Mouse (Mus musculus) gastrocnemius, postnatal 10 days (tissue): ENCODE measurements at regions not wholly inside any gene's neighbourhood (a gene's known extent, or its start where the extent isn't known, plus 50 kb on each side); places are given as distances from the start of the nearest gene placed in this dataset.

Experiments
- DNase-seq: peaks from one replicate; pipeline ENCODE4 v3.0.0; 2021; ENCODE audit warnings: mixed read lengths

- DNase-seq: no peak
These were observed 524.8 kb upstream of the Pappa start for GRCm38 (mm10) chr4:64599222-64599621.

DNA sequence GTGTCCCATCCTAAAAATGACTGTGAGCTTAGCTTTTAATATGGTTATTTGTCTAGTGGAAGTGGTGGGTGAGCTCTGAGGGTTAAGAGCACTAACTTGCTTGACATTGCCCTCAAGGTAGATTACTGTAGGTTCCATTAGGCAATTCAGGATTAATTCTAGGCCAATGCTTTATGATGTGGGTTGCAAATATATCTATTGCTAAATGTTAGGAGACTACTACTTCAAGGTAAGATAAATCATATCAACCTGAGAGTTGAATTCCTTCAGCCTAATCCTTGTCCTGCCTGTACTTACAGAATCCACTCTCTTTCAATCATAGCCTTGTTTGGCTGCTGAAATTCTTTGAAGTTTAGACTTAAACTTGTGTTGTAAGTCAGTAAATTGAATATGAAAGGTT is 501.2 kb upstream of the Pappa start:
- no peak for DNase-seq

DNA sequence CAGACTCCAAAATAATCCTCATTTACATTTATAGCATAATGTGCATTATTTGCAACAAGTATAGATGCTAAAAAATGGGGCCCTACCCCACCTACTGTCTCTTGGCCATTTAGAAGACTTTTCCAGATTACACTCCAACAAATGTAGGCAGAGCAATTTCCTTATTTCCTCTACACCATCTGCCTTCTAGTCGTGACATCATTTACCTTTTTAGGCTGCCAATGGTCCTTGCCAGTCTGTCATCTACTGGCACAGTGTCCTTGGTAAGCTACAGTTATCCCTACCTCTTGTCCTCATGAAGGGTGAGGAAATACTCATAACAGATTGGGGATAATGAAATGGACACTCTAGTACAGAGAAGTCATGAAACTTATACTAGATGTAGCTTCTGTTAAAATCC is 491.8 kb upstream of the Pappa start:
- DNase-seq: no peak

DNA sequence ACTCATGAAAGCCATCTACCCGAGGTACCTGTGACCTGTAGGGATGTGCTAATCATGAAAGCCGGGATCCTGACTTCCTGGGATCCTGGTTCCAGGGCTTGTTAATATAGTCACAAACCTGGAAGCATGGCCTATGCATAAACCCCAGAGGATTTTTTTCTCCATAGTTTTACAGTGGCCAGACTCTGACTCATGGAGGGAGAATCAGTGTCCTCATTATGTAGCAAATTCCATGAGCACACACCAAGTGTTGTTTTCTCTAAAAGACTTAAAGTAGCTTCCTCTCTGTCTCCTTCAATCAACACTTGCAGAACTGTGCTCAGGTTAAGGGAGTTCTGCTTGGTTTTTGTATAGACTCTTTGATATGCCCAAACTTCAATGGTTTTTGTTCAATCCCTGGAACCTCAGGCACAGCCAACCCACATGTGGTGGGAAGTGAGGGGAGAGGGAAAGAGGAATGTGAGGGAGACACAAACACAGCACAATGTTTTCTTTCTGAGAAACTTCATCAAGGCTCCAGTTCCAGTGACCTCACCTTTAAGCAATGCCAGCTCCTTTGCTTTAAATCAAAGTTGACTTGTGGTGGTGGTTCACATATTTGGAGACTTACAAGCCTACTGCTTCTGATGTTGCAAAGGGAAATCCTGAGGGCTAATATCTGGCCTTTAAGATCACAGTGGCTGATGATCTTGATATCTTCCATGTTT is 488.6 kb upstream of the Pappa start:
- DNase-seq: no peak

- DNase-seq: no peak
These were observed 483.9 kb upstream of the Pappa start for GRCm38 (mm10) chr4:64640056-64640455.

- DNase-seq: no peak
These were observed 483.0 kb upstream of the Pappa start for GRCm38 (mm10) chr4:64640976-64641375.

GRCm38 (mm10) chr4:64645141-64645540 is 478.8 kb upstream of the Pappa start:
- DNase-seq: no peak

- DNase-seq: no peak
These were observed 469.8 kb upstream of the Pappa start for GRCm38 (mm10) chr4:64654157-64654556.

DNA sequence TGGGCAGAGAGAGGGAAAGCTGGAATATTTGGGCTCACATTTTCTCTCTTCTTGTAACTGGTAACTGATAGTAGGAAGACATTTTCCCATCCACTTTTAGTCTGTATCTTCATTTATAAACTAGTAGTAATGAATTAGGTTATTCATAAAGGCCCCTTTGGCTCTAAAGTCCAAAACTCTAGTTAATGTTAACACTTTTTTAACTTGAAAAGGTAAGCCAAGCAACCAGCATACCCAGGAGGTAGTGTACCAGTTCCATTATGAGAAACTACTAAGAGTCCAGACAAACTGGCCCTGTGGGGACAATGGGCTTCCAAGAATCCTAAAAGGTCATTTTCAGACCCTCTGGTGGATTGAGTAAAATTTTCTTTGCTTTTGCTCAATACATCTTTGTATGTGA is 468.4 kb upstream of the Pappa start:
- DNase-seq: no peak

GRCm38 (mm10) chr4:64663722-64664121 is 460.3 kb upstream of the Pappa start:
- DNase-seq: no peak

GRCm38 (mm10) chr4:64667998-64668397 is 456.0 kb upstream of the Pappa start:
- no peak for DNase-seq

DNA sequence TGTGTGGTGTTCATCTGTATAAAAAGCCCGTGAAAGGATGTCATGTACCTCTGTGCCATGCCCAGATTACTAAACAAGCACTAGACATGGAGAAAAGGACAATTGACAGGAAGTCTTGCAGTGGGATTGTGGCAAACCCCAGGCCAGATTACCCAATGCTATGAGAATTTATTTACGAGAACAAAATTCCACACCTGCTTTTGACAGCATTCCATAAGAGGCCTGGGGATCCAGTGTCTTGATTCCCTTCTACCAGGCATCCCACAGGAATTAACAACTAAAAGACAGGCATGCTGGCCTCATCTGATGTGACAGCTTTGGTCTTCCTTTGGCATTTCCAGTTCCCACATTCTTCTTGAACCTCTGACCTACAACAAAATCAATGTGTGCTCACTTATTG is 454.3 kb upstream of the Pappa start:
- DNase-seq: no peak

DNA sequence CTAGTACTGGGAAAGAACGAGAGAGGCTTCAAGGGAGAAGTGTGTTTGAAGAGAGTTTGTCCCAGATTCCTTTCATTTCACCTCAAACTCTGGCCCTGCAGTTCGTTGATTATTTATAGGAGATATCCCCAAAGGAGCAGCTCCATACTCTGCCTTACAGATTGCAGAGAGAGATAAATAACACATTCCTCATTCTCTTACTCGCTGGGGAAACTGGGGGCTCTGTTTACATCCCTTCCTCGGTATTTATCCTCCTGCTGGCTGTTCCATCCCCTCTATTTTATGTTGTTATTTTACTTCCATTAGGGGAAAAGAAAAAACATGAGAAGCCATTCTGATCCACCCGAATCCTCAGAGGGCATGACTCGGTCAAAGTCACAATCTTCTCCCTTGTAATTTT is 447.5 kb upstream of the Pappa start:
- DNase-seq: no peak

- DNase-seq: no peak
These were observed 447.1 kb upstream of the Pappa start for GRCm38 (mm10) chr4:64676881-64677280.

- no peak for DNase-seq
These were observed 439.3 kb upstream of the Pappa start for GRCm38 (mm10) chr4:64684654-64685053.

GRCm38 (mm10) chr4:64696134-64696533 is 427.8 kb upstream of the Pappa start:
- DNase-seq: no peak

DNA sequence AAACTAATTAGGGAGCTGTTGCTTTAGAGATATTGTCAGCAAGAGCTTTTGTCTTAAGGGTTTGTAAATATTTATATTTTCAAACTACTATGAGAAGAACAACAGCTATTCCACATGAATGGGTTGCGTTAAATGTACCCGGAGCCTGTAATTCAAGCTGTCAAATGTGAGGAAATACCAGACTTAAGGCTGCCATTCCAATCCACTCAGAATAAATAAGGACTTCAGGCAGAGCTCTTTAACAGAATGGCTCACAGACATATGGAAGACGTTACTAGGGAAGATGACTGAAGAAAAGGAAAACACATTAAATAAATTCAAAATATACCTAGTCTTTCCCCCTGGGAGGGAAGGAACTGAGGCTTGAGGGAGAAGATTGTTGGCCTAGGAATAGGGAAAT is 400.7 kb upstream of the Pappa start:
- no peak for DNase-seq

DNA sequence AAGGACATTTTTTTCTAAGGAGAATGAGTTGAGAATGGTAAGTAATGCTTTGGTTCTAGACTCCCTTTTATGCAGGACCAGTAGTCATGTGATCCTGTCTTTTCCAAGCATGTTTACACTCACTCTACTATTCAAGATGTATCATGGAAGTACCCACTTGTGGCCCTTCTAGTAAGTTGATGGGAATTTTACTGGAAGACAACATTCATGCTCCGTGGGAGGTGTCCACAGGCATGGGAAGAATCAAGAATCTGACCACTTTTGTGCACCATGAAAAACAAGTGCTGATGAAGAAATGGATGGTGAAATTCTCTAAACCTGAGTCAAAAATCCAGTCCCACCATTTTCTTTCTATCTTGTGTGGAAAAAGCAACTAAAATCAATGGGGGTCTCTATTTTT is 399.1 kb upstream of the Pappa start:
- DNase-seq: no peak

DNA sequence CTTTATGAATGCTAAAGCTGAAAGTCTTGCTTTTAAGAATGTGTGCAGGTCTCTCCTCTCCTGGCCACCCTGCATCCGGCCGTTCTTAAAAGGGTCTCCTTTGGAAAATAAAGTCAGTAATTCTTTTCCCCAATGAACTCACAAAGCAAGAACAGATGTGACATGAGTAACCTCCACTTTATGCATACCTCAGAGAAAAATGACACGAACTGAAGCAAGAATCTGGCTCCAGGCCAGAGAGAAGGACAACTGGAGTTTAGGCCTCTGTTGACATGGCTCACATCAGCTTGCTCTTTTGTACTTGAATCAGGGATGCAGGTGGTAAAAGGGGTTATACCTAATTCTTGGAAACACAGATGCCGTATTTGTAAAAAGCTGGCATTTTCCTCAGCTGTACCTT is 368.0 kb upstream of the Pappa start:
- no peak for DNase-seq

DNA sequence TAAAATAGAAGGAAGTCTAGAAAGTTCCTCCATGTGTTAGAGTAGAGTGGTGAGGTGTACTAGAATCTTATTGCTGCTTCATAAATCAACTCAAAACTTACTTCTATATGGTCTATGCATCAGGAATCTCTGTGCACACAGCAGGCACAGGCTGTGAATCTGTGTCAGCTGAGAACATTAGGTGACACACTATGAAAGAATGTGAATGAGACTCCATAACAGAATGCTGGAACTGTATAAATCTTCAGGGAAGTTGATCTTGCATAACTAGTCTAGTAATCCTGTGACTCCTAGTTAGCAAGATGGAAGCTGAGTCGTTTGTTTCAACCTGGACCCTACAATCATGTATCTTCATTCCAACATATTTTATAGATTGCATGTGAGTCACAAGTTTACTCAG is 355.4 kb upstream of the Pappa start:
- DNase-seq: no peak

DNA sequence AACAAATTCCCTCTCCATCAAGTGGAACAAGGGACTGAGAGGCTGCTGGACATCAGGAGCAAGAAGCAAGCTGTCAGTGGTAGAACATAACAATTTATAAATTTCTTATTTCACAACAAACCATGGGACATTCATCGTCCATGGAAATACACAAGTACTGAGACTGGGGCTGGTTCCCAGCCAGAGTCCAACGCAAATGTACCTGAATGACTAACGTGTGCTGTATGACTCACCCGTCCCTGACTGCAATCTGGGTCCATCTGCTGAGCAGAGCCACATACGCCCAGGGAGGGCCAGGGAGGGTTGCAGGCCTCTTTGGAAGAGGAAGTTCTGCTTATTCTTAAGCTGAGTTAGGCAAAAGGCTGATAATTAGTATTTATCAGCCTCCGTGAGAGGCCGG is 320.1 kb upstream of the Pappa start:
- DNase-seq: no peak

DNA sequence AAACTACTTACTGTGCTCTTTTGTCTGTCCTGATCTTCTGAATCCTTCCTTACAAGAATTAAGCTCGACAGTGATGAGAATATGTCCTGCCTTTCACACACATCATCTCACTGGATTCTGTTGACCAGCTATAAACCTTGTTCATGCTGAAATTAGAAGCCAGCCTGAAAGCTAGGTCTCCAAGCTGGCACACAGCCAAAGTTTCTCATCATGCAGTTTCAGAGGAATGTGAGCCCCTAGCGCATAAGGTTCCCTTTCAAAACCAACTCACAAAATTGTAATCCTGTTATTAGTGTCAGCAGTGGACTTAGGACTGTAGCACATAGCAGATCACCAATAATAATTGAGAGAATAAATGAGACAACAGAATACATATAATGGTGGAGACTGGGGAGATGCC is 319.0 kb upstream of the Pappa start:
- no peak for DNase-seq

- DNase-seq: no peak
These were observed 316.8 kb upstream of the Pappa start for GRCm38 (mm10) chr4:64807148-64807547.

DNA sequence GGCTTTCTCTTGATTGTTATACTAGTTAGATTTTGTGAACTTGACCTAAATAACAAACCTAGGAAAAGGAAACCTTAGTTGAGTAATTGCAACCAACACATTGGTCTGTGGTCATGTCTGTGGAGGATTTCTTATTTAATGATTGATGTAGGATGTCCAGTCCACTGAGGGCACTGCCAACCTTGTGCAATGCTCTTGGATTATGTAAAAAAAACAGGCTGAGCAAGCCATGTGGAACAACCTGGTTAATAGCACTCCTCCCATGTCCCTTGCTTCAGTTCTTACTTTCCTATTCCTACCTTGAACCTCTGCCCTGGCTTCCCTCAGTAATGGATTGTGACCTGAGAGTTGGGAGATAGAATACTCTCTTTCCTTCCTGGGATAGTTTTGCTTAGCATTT is 312.0 kb upstream of the Pappa start:
- no peak for DNase-seq

DNA sequence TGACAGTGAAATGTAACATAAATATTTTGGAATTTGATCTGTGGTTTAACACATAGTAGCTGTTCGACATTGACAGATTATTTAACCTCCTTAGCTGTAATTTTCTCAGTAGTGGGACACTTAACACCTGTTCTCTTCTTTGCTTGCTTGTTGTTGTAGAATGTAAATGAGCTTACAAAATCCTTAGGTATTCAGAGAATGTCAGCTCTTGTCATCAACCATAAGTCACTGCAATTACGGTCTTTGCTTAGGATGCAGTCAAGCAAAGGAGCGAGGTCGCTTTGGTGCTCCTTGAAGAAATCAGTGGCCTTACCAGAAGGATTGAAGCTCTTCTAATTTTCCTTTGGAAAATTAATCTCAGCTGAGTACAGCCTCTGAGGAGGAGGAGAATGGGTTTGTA is 311.2 kb upstream of the Pappa start:
- no peak for DNase-seq
